Mouse (Mus musculus) olfactory bulb, adult 2 months (tissue): ENCODE data around the gene Tpbgl. TPM values are rescaled to one million over a fixed set of nuclear protein-coding genes. Genes with fewer than 3 reads are reported as not detected.

ENCODE experiments used
- H3K27ac ChIP-seq: fragments of 200-500 bp; 2 replicates; pipeline ENCODE4 v1.5.1; 2012; ENCODE audit warnings: low read depth, low read length; ENCODE audit not compliant: insufficient read depth
- H3K4me1 ChIP-seq: fragments of 200-500 bp; 2 replicates; pipeline ENCODE4 v1.6.1; 2012; ENCODE audit warnings: low read length; ENCODE audit not compliant: control insufficient read depth, insufficient read depth
- H3K4me3 ChIP-seq: fragments of 200-500 bp; 2 replicates; pipeline ENCODE4 v1.5.1; 2012; ENCODE audit warnings: mild to moderate bottlenecking, low read depth, low read length, moderate library complexity; ENCODE audit not compliant: insufficient read depth
- CTCF ChIP-seq: fragments of 200-500 bp; IDR thresholded peaks from 2 replicates; pipeline ENCODE4 v1.5.1; 2012; ENCODE audit warnings: low read depth, mild to moderate bottlenecking, low read length, moderate library complexity; ENCODE audit not compliant: insufficient read depth
- POLR2A ChIP-seq: fragments of 200-500 bp; IDR thresholded peaks from 2 replicates; pipeline ENCODE4 v1.6.1; 2012; ENCODE audit warnings: mild to moderate bottlenecking, low read depth, low read length, moderate library complexity; ENCODE audit not compliant: insufficient read depth
- WGBS: fragments of 180-500 bp; shearing (Covaris S2); methylation state at CpG from one replicate; pipeline ENCODE4 v1.1.7; 2018; 5-methylcytosine and 5-hydroxymethylcytosine counted together
- polyA plus RNA-seq: library from polyadenylated mRNA; stranded (reverse); fragments of >200 nt; gene quantifications from 2 replicates; pipeline ENCODE4 v1.2.4, GENCODE M21; 2012; ENCODE audit warnings: low replicate concordance; ENCODE audit not compliant: missing spikeins, insufficient read depth, insufficient read length

Gene Tpbgl
- polyA plus RNA-seq = not detected in 2 replicates

DNA sequence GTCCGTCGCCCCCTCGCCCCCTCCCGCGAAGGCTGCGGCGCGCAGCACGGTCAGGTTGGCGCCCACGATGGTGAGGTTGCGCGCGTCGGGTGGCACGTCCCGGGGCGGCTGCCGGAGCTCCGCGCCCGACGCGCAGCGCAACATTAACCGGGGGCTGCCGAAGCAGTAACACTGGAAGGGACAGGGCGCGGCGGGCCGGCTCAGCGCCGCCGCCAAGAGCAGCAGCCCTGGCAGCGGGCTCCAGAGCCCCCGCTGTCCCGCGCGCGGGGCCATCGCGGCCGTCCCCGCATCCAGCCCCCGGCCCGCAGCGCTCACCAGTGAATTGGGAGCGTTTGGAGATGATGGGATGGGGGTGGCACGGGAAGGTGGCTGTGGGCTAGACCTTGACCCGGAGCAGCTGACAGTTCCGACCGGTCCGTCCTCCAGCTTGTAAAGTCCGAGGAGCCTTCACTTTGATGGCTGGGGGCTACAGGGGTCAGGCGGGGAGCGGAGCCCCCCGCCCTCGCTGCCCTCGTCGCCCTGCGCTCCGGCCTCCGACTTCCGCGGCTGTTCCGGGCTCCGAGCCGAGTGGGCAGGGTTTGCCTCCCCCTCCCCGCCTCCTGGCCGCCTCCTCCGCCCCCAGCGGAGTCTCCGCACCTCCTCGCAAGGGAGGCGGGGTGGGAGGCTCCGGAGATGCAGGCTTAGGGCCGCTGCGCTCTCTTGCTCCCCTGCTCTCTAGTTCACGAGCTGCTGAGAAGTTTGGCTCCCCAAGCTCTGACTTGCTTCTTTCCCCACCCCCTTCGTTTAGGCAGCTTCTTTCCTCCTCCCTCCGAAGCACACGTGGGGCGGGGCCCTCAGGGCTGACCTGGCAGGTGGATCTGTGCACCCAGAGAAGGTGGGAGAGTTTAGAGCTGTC, at the start of gene Tpbgl:
Tpbgl (minus strand) TSS at position 728 of the 895 bp plus-strand sequence.
- Histone ChIP-seq H3K27ac (no peak within 1 kb of the TSS), H3K4me1 (peaks cover 22% of the 10 kb centered on the region), H3K4me3 (peak within 1 kb of the TSS; percentile 47)
- TF ChIP-seq POLR2A (no peak), CTCF (peak; percentile 9; the same call in 1 of the 2 replicates)
- WGBS = under 1% methylated on average over 83 of the region's 83 CpGs

- Histone ChIP-seq H3K4me3 (no peak overlapping the region), H3K4me1 (no peaks in the 10 kb centered on the region)
- WGBS = 87% methylated on average over 3 of the region's 3 CpGs
Observed at GRCm38 (mm10) chr7:99674890-99675289, 48.0 kb upstream of the Tpbgl start.

DNA sequence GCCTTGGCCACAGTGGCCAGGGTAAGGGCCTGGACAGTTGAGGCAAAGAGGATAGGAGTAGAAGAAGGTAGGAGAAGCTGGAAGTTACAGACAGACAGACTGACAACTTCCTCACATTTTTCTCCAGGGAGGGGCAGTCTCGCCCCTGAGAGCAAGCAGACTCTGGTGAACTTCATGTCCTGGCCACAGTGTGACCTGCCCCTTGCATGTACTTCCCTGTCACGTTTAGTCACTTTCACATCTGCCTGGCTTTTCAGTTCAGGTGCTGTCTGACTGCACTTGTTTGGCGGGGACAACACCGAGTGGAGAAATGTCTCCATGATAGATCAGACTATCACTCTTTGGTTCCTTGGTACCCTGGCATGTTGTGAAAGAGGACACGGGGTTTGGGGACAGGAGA, 47.3 kb upstream of the Tpbgl start:
- Histone ChIP-seq H3K4me1 (no peaks in the 10 kb centered on the region), H3K4me3 (no peak overlapping the region), H3K27ac (no peak overlapping the region)
- no peak for TF ChIP-seq CTCF
- no peak for TF ChIP-seq POLR2A
- 84% methylated on average over 5 of the region's 5 CpGs for WGBS

More at GRCm38 (mm10) chr7:99674890-99675289, 48.0 kb upstream of the Tpbgl start:
- no peak overlapping the region for H3K27ac ChIP-seq
- TF ChIP-seq CTCF = no peak
- TF ChIP-seq POLR2A = no peak

DNA sequence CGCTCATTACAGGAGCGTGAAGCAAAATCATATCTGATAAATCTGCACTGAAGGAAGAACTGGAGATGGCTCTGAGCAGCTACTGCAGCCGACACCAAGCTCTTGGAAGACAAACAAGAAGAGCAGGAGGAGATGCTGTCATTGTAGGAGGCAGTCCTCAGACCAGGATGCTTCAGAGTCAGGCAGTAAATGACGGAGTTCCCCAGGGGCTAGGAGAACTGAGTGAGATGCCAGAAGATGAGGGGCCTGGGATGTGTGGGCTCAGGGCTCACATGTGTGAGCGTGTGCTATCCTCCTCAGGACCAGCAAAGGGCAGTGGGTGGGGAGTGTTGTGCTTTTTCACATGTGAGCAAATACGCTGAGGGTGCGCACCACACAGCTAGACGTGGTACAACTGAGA, 46.3 kb upstream of the Tpbgl start:
- WGBS = 84% methylated on average over 8 of the region's 8 CpGs
- Histone ChIP-seq H3K27ac (no peak overlapping the region), H3K4me3 (no peak overlapping the region), H3K4me1 (no peaks in the 10 kb centered on the region)
- TF ChIP-seq POLR2A (no peak), CTCF (no peak)

DNA sequence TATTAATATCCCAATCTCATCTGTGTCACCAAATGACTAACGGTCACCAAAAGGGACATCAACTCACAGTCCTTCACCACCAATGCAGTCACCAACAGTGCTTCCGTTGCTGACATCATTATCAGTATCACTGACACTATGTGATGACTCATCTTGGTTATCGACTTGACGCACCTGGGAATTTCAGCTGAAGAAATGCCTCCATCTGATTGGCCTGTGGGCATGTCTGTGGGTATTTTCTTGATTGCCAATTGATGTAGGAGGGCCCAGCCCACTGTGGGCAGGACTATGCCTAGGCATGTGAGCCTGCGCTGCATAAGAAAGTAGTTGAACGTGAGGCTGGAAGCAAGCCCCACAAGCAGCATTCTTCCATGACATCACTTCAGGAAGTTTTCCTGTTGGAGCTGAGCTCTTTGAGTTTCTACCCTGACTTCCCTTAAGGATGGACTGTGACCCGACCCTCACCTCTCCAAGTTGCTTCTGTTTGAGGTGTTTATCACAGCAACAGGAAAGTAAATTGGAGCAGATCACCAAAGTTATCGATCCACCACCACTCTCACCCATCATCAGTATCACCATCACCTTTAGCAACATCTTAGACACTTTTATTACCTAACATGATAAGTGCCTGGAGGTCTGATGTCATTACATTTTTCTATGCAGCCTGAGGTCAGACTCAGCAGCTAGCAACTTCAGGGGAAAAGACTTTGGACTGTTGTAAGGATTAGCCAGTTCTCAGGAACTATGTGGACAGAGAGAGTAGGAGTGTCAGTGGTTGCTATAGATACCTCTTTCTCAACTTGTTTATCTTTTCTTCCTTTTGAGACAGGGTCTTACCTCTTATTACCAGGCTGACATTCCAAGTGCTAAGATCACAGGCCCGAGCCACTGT, 44.9 kb upstream of the Tpbgl start:
- WGBS = 91% methylated on average over 9 of the region's 9 CpGs
- H3K4me3 ChIP-seq = no peak overlapping the region
- H3K27ac ChIP-seq = no peak overlapping the region
- no peaks in the 10 kb centered on the region for H3K4me1 ChIP-seq
- TF ChIP-seq POLR2A (no peak), CTCF (no peak)

- TF ChIP-seq CTCF (no peak), POLR2A (no peak)
- H3K27ac ChIP-seq = no peak overlapping the region
- WGBS = 80% methylated on average over 4 of the region's 4 CpGs
- H3K4me3 ChIP-seq = no peak overlapping the region
- H3K4me1 ChIP-seq = no peaks in the 10 kb centered on the region
Observed at GRCm38 (mm10) chr7:99670915-99671314, 44.0 kb upstream of the Tpbgl start.

DNA sequence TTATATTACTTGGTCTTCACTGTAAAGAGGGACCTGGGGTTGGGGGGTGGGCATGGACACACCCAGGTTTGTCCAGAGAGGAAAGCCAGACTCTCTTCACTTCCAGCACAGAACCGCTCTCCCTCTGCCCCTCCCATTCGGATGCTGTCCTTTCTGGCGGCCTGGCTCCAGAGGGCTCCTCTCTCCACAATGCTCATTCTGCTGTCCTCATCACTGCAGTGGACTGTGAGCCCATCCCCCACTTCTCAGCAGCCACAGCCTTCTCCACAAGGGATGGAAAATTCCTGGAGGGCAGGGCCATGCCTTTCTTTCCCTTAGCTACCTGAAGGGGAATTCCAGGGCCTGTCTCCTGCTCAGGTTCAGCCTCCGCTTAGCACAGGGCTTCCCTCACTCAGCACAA, 41.9 kb upstream of the Tpbgl start:
- Histone ChIP-seq H3K4me1 (peaks cover 11% of the 10 kb centered on the region; the same call in 1 of the 2 replicates), H3K4me3 (no peak overlapping the region), H3K27ac (no peak overlapping the region)
- TF ChIP-seq POLR2A (no peak), CTCF (no peak)
- 74% methylated on average over 4 of the region's 4 CpGs for WGBS

DNA sequence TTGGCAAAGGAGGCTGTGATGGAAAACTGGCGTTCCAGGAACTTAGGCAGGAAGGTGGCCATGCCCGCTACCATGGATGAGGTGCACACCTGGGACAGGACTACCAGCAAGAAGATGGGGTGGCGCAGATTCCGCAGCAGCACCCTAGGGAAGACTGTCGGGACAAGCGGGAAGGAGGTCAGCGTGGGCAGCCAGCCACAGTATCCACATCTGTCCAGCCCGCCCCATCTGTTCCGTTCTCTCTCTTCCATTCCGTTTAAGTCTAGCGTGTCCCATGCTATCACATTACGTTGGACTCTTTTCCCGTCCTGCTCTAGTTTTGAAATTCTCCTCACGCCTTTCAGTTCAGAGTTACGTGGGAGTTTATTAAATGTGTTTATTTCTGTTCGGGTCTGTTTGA, 40.2 kb upstream of the Tpbgl start:
- 92% methylated on average over 16 of the region's 16 CpGs for WGBS

More for the DNA sequence above, 40.2 kb upstream of the Tpbgl start:
- H3K27ac ChIP-seq = no peak overlapping the region
- H3K4me3 ChIP-seq = no peak overlapping the region
- no peak for TF ChIP-seq POLR2A
- no peak for TF ChIP-seq CTCF
- peaks cover 11% of the 10 kb centered on the region for H3K4me1 ChIP-seq
